Mouse (Mus musculus): Measurements from ENCODE around the gene Ccnj. TPM values are rescaled to one million over a fixed set of nuclear protein-coding genes. Genes with fewer than 3 reads are reported as not detected.

Ccnj gene
- total and polyA plus RNA-seq, 3 experiments: 4.3 to 8.6 (median 4.7) TPM

GRCm38 (mm10) chr19:40813385-40813784 lies 17.7 kb upstream of the Ccnj start:
- dilution Hi-C loops (cut with MboI; ENCODE audit: extremely low pct_ligation_motif_present, extremely low pct_unique_long_range_greater_than_20kb, low sequenced_read_pairs) (no loop called here), in situ Hi-C loops (cut with MboI; ENCODE audit: low pct_ligation_motif_present, low pct_unique_long_range_greater_than_20kb, low sequenced_read_pairs) (no loop called here)
- H3K4me2 ChIP-seq (ENCODE audit: insufficient read depth, low read depth, poor library complexity, severe bottlenecking): no peak overlapping the region
- H3K36me3 ChIP-seq (replicated peaks in 1 of 2; ENCODE audit: control insufficient read depth in 1 of 2, insufficient read depth in 1 of 2, low read length in 1 of 2): no peaks in the 10 kb centered on the region
- H3K4me3 ChIP-seq (replicated peaks in 1 of 3; ENCODE audit: low read depth in 2 of 3, low read length in 2 of 3, poor library complexity in 1 of 3): no peak overlapping the region
- TF ChIP-seq MYC (IDR thresholded peaks at IDR 0.05; ENCODE audit: low read depth, low read length) (no peak), BHLHE40 (IDR thresholded peaks at IDR 0.05; ENCODE audit: low read depth, low read length) (no peak), HCFC1 (IDR thresholded peaks at IDR 0.05; ENCODE audit: low read depth, low read length) (no peak), CHD1 (IDR thresholded peaks at IDR 0.05; ENCODE audit: low read depth, low read length) (no peak)
- H3K27ac ChIP-seq (ENCODE audit: insufficient read depth, low read depth): no peak overlapping the region
- no peaks in the 10 kb centered on the region for H3K27me3 ChIP-seq (replicated peaks)
- peaks cover 0 to 21% of the 10 kb centered on the region in 2 experiments; a peak in 2 of 4 replicates for H3K4me1 ChIP-seq (ENCODE audit: control insufficient read depth in 1 of 2, insufficient read depth in 2 of 2)
- H3K9ac ChIP-seq (ENCODE audit: insufficient read depth, low read depth): no peak overlapping the region
- H3K9me3 ChIP-seq (replicated peaks; ENCODE audit: low read length): no peaks in the 10 kb centered on the region
- no peaks in the 10 kb centered on the region for H3K79me2 ChIP-seq (replicated peaks; ENCODE audit: control insufficient read depth, extremely low read depth, insufficient read depth, poor library complexity, severe bottlenecking)
- DNase-seq (ENCODE audit: extremely low read depth): no peak

- no peaks in the 10 kb centered on the region for H3K9me3 ChIP-seq (replicated peaks; ENCODE audit: low read length)
- H3K27me3 ChIP-seq (replicated peaks): no peaks in the 10 kb centered on the region
- H3K79me2 ChIP-seq (replicated peaks; ENCODE audit: control insufficient read depth, extremely low read depth, insufficient read depth, poor library complexity, severe bottlenecking): no peaks in the 10 kb centered on the region
- no peaks in the 10 kb centered on the region for H3K36me3 ChIP-seq (replicated peaks in 1 of 2; ENCODE audit: control insufficient read depth in 1 of 2, insufficient read depth in 1 of 2, low read length in 1 of 2)
- dilution Hi-C loops (cut with MboI; ENCODE audit: extremely low pct_ligation_motif_present, extremely low pct_unique_long_range_greater_than_20kb, low sequenced_read_pairs) (no loop called here), in situ Hi-C loops (cut with MboI; ENCODE audit: low pct_ligation_motif_present, low pct_unique_long_range_greater_than_20kb, low sequenced_read_pairs) (no loop called here)
- peaks cover 0 to 21% of the 10 kb centered on the region in 2 experiments; a peak in 2 of 4 replicates for H3K4me1 ChIP-seq (ENCODE audit: control insufficient read depth in 1 of 2, insufficient read depth in 2 of 2)
- H3K27ac ChIP-seq (ENCODE audit: insufficient read depth, low read depth): no peak overlapping the region
- H3K9ac ChIP-seq (ENCODE audit: insufficient read depth, low read depth): no peak overlapping the region
- H3K4me2 ChIP-seq (ENCODE audit: insufficient read depth, low read depth, poor library complexity, severe bottlenecking): no peak overlapping the region
- no peak for DNase-seq (ENCODE audit: extremely low read depth)
- TF ChIP-seq TBP (conservative IDR thresholded peaks at IDR 0.05; ENCODE audit: low read depth, low read length): no peak
- no peak for TF ChIP-seq ZNF384 (IDR thresholded peaks at IDR 0.05; ENCODE audit: low read depth, low read length)
- no peak for TF ChIP-seq MXI1 (IDR thresholded peaks at IDR 0.05; ENCODE audit: low read depth, low read length)
- TF ChIP-seq JUN (IDR thresholded peaks at IDR 0.05; ENCODE audit: insufficient read depth, low read depth, low read length): no peak
- no peak for TF ChIP-seq MAFK (IDR thresholded peaks at IDR 0.05; ENCODE audit: insufficient replicate concordance, low read length)
- TF ChIP-seq SMC3 (IDR thresholded peaks at IDR 0.05; ENCODE audit: low read depth, low read length): no peak
- no peak for TF ChIP-seq MAZ (IDR thresholded peaks at IDR 0.05; ENCODE audit: low read depth, low read length)
- no peak for TF ChIP-seq RCOR1 (conservative IDR thresholded peaks at IDR 0.05; ENCODE audit: low read depth, low read length)
- TF ChIP-seq TCF12 (IDR thresholded peaks at IDR 0.05; ENCODE audit: low read depth, low read length): no peak
- no peak for TF ChIP-seq ELF1 (IDR thresholded peaks at IDR 0.05; ENCODE audit: low read depth, low read length)
- TF ChIP-seq MAX (IDR thresholded peaks at IDR 0.05; ENCODE audit: low read length): no peak
- no peak for TF ChIP-seq RAD21 (IDR thresholded peaks at IDR 0.05; ENCODE audit: low read depth, low read length)
- H3K4me3 ChIP-seq (replicated peaks in 1 of 3; ENCODE audit: low read depth in 2 of 3, low read length in 2 of 3, poor library complexity in 1 of 3): no peak overlapping the region
Measured at GRCm38 (mm10) chr19:40815645-40816183, 15.4 kb upstream of the Ccnj start.
